Comparison of ENCODE assay signal across 8 mouse cellular contexts in the genomic region with DNA sequence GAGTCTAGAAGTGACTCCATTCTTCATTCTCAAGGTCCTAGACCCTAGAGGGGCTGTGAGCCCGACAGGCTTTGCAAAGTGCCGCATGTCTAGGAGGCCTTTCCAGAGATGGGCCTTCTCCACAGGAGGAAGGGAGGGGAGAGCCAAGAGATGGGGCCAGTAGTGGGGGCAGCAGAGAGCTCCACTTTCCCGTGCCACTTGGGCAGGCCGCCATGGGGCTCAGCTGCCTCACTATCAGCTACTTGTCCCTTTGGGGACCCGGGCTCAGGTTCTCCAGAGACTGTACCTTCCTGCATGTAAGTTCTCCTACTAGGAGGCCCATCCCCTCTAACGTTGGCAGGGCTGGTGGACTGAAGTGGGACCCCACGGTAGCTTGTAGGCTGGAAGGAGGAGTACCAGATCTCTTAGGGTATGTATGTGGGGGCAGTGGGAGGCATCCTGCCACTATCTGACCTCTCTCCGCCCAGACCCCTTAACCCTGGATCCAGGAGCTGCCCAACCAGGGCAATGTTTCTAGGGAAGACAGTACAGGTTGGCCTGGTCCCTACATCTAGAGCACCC. TPM values are rescaled to one million over a fixed set of nuclear protein-coding genes. Genes with fewer than 3 reads are reported as not detected.
DNase-seq lines count a peak whose midpoint lies in the region; ATAC-seq lines count a peak whose summit lies in the region.

No protein-coding gene starts in this region.

- WGBS in heart, embryonic 12.5 days = 70% methylated on average over 8 of the region's 8 CpGs
- WGBS in liver, embryonic 15.5 days (ENCODE audit: insufficient replicate concordance) = 35% methylated on average over 8 of the region's 8 CpGs

- DNase-seq in heart, postnatal 4 days = no peak
- peak; percentile 30 for DNase-seq in thymus, postnatal 14 days
- DNase-seq in thymus, adult 18-20 months = no peak
- DNase-seq in thymus, postnatal 4 days = peak; percentile 38
- DNase-seq in embryo, embryonic 10 days (ENCODE audit: low spot score) = no peak
- no peak for DNase-seq in adrenal gland, adult 2 months

- no peaks in the 10 kb centered on the region for H3K9me3 ChIP-seq in heart, embryonic 12.5 days (replicated peaks)
- H3K9me3 ChIP-seq in liver, embryonic 15.5 days (replicated peaks) = no peaks in the 10 kb centered on the region

- H3K27ac ChIP-seq in heart, embryonic 12.5 days (ENCODE audit: poor library complexity, severe bottlenecking) = no peak overlapping the region
- no peak overlapping the region for H3K27ac ChIP-seq in liver, embryonic 15.5 days (replicated peaks)

- ATAC-seq in heart, embryonic 12.5 days (ENCODE audit: insufficient number of reproducible peaks, low FRiP score) = no peak
- ATAC-seq in liver, embryonic 15.5 days (ENCODE audit: insufficient read depth) = no peak

- peaks cover 19% of the 10 kb centered on the region for H3K27me3 ChIP-seq in heart, embryonic 12.5 days (replicated peaks)
- H3K27me3 ChIP-seq in liver, embryonic 15.5 days = peaks cover 19% of the 10 kb centered on the region

- peaks cover 42% of the 10 kb centered on the region for H3K4me1 ChIP-seq in heart, embryonic 12.5 days (replicated peaks)
- peaks cover 53% of the 10 kb centered on the region for H3K4me1 ChIP-seq in liver, embryonic 15.5 days (replicated peaks)

- no peak overlapping the region for H3K4me3 ChIP-seq in heart, embryonic 12.5 days
- peak overlapping the region; percentile 66 for H3K4me3 ChIP-seq in liver, embryonic 15.5 days (replicated peaks)

- H3K9ac ChIP-seq in heart, embryonic 12.5 days = no peak overlapping the region
- no peak overlapping the region for H3K9ac ChIP-seq in liver, embryonic 15.5 days

- peak overlapping the region; percentile 18 for H3K4me2 ChIP-seq in heart, embryonic 12.5 days
- peak overlapping the region; percentile 92 for H3K4me2 ChIP-seq in liver, embryonic 15.5 days

- H3K36me3 ChIP-seq in heart, embryonic 12.5 days = peaks cover 29% of the 10 kb centered on the region
- peaks cover 32% of the 10 kb centered on the region for H3K36me3 ChIP-seq in liver, embryonic 15.5 days (replicated peaks)

RNA-seq across cellular contexts. Expression of gene Slc35c1, which starts 3.3 kb away (rescaled TPM):
- 10.1 and 10.6 TPM in 2 replicates for polyA plus RNA-seq in heart, embryonic 12.5 days (2016; fragmentation: Nextera tagmentation; extraction: Ambion mirVana)
- 1 to 10 TPM; 5.8 to 7.5 TPM for total RNA-seq in heart, postnatal 4 days (2021)
- polyA plus RNA-seq in liver, embryonic 15.5 days (2015; fragmentation: Nextera tagmentation; extraction: Ambion mirVana) = 11.0 and 11.6 TPM in 2 replicates
- total RNA-seq in adrenal gland, adult 2 months (2021) = 10 to 100 TPM; 14.3 to 23.2 TPM
- 50.9 and 98.4 TPM in 2 replicates for polyA plus RNA-seq in adrenal gland, adult 2 months (2012; rRNA removed)

RNA-seq across cellular contexts. Expression of gene Cry2, which starts 23.2 kb away (rescaled TPM):
- 28.0 and 30.1 TPM in 2 replicates for polyA plus RNA-seq in heart, embryonic 12.5 days (2016; fragmentation: Nextera tagmentation; extraction: Ambion mirVana)
- total RNA-seq in heart, postnatal 4 days (2021) = 10 to 100 TPM; 28.5 TPM
- 11.2 and 14.6 TPM in 2 replicates for polyA plus RNA-seq in liver, embryonic 15.5 days (2015; fragmentation: Nextera tagmentation; extraction: Ambion mirVana)
- total RNA-seq in adrenal gland, adult 2 months (2021) = 10 to 100 TPM; 32.9 to 45.1 TPM
- 27.6 and 53.8 TPM in 2 replicates for polyA plus RNA-seq in adrenal gland, adult 2 months (2012; rRNA removed)

RNA-seq across cellular contexts. Expression of gene Mapk8ip1, which starts 56.0 kb away (rescaled TPM):
- 6.8 and 7.9 TPM in 2 replicates for polyA plus RNA-seq in heart, embryonic 12.5 days (2016; fragmentation: Nextera tagmentation; extraction: Ambion mirVana)
- 1 to 10 TPM; 7.9 to 8.1 TPM for total RNA-seq in heart, postnatal 4 days (2021)
- 1.8 and 1.9 TPM in 2 replicates for polyA plus RNA-seq in liver, embryonic 15.5 days (2015; fragmentation: Nextera tagmentation; extraction: Ambion mirVana)
- total RNA-seq in adrenal gland, adult 2 months (2021) = 10 to 100 TPM; 30.2 to 34.9 TPM
- polyA plus RNA-seq in adrenal gland, adult 2 months (2012; rRNA removed) = 60.9 and 67.1 TPM in 2 replicates

Comparison
In these comparisons a context has a peak if more than half of its experiments do, and no peak if none do; other contexts are left out.
1. DNase-seq: peak in thymus, postnatal 14 days (single experiment) and thymus, postnatal 4 days (single experiment); none in heart, postnatal 4 days (single experiment), thymus, adult 18-20 months (0 of 2), embryo, embryonic 10 days (single experiment) and adrenal gland, adult 2 months (single experiment).